Mouse (Mus musculus): ENCODE data around the gene Clasp2. TPM values are rescaled to one million over a fixed set of nuclear protein-coding genes. Genes with fewer than 3 reads are reported as not detected.

Clasp2 gene
- polyA plus RNA-seq, 1 experiment from 2014 or later, result 123 TPM

DNA sequence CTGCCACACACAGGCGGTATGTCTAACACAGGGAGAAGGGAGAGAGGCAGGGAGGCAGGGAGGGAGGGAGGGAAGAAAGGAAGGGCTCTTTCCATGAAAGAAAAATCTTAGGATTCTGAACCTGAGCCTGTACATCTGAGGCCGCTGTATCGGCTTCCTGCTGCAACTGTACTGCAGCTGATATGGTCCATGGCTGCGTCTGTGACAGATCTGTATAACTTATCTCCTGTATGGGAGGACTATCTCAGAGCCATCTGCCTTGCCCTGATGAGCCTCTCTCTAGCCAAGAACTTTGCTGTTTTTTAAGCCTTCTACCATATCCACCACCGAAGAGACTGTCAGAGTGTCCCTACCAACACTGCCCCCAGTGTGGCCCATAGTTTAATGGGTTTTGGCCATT is 174.5 kb downstream of the Clasp2 start:
- Histone ChIP-seq H3K4me2 (replicated peaks) (no peak overlapping the region), H3K27me3 (no peaks in the 10 kb centered on the region), H3K4me1 (no peaks in the 10 kb centered on the region), H3K27ac (replicated peaks) (no peak overlapping the region), H3K4me3 (no peak overlapping the region), H3K9me3 (no peaks in the 10 kb centered on the region), H3K36me3 (peaks cover 76% of the 10 kb centered on the region), H3K9ac (replicated peaks) (no peak overlapping the region)
- 94% methylated on average over 5 of the region's 5 CpGs for WGBS
- ATAC-seq (replicated peaks), result no peak

DNA sequence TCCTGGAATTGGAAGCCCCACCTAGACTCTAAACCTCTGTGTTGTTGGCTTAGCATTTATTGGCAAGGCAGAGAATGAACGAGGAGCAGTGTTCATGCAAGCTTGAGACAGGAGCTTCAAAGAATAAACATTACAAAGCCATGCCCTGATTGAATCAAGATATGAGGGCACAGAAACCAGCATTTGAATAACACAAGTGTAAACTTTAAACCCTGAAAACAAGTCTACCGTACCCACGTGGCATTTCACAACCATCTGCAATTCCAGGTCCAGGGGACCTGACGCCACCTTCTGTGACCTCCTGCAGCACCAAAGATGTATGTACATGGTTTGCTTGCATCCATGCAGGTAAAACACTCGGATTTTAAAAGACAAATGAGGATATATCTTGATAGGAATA is 181.4 kb downstream of the Clasp2 start:
- peaks cover 58% of the 10 kb centered on the region for H3K36me3 ChIP-seq
- no peak overlapping the region for H3K4me2 ChIP-seq (replicated peaks)
- no peak for ATAC-seq (replicated peaks)
- 92% methylated on average over 5 of the region's 5 CpGs for WGBS
- H3K4me1 ChIP-seq, result no peaks in the 10 kb centered on the region
- H3K27ac ChIP-seq (replicated peaks), result no peak overlapping the region
- no peak overlapping the region for H3K4me3 ChIP-seq
- H3K27me3 ChIP-seq, result no peaks in the 10 kb centered on the region
- H3K9me3 ChIP-seq, result no peaks in the 10 kb centered on the region
- no peak overlapping the region for H3K9ac ChIP-seq (replicated peaks)

DNA sequence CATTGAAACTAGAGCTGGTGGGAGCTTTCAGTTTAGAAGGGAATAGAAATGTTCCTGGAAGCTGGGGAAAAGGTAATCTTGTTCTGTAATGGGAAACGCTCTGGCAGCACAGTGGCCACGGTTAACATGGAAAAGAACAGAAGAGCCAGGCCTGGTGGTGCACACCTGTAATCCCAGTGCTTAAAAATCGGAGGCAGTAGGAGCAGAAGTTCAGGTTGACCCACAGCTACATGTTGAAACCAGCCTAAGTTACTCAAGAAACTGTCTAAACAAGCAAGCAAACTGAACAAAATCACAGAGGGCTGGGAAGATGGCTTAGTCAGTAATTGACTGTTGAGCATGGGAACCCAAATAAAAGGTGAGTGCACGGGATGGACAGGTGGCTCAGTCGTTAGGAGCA is 183.6 kb downstream of the Clasp2 start:
- H3K4me2 ChIP-seq (replicated peaks), result no peak overlapping the region
- no peak for ATAC-seq (replicated peaks)
- no peaks in the 10 kb centered on the region for H3K4me1 ChIP-seq
- H3K27me3 ChIP-seq, result no peaks in the 10 kb centered on the region
- no peaks in the 10 kb centered on the region for H3K9me3 ChIP-seq
- peaks cover 43% of the 10 kb centered on the region for H3K36me3 ChIP-seq
- H3K4me3 ChIP-seq, result no peak overlapping the region
- WGBS, result 88% methylated on average over 5 of the region's 5 CpGs
- H3K9ac ChIP-seq (replicated peaks), result no peak overlapping the region
- H3K27ac ChIP-seq (replicated peaks), result no peak overlapping the region

DNA sequence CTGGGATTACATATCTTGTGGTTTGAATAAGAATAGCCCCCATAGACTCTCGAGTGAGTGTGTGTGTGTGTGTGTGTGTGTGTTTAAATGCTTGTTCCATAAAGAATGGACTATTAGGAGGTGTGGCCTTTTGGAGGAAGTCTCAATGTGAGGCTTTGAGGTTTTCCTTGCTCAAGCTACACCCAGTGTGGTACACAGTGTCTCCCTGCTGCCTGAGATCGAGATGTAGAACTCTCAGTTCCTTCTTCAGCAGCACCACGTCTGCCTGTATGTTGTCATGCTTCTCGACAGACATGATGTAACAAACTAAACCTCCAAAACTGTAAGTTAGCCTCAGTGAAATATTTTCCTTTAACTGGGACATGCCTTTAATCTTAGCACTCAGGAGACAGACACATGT is 187.3 kb downstream of the Clasp2 start:
- Histone ChIP-seq H3K4me3 (no peak overlapping the region), H3K9me3 (no peaks in the 10 kb centered on the region), H3K36me3 (peaks cover 13% of the 10 kb centered on the region), H3K4me2 (replicated peaks) (no peak overlapping the region), H3K27ac (replicated peaks) (no peak overlapping the region), H3K9ac (replicated peaks) (no peak overlapping the region), H3K27me3 (no peaks in the 10 kb centered on the region), H3K4me1 (peaks cover 24% of the 10 kb centered on the region)
- ATAC-seq (replicated peaks), result no peak
- 87% methylated on average over 4 of the region's 4 CpGs for WGBS

DNA sequence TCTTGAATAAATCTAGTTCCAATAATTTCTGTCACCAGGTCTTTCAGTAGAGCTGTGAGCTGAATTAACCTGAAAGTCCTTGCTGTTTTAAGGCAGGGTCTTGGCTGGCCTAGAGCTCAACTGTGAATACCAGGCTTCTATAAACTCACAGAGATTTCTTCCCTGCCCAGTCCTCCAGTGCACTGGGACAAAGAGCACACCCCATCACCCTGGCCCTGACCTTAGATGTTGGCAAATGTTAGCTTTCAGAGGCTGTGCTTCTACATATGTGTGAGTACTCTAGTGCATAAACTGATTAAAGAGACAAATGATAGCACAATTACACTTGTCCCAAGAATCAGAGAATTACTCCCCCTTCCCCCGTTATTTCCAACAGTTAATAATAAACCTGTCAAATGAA is 188.4 kb downstream of the Clasp2 start:
- H3K27me3 ChIP-seq, result no peaks in the 10 kb centered on the region
- peaks cover 31% of the 10 kb centered on the region for H3K4me1 ChIP-seq
- no peak overlapping the region for H3K27ac ChIP-seq (replicated peaks)
- no peak overlapping the region for H3K4me3 ChIP-seq
- no peak for ATAC-seq (replicated peaks)
- H3K36me3 ChIP-seq, result peaks cover 3% of the 10 kb centered on the region
- 82% methylated on average over 1 of the region's 1 CpGs for WGBS
- H3K4me2 ChIP-seq (replicated peaks), result no peak overlapping the region
- no peaks in the 10 kb centered on the region for H3K9me3 ChIP-seq
- no peak overlapping the region for H3K9ac ChIP-seq (replicated peaks)

DNA sequence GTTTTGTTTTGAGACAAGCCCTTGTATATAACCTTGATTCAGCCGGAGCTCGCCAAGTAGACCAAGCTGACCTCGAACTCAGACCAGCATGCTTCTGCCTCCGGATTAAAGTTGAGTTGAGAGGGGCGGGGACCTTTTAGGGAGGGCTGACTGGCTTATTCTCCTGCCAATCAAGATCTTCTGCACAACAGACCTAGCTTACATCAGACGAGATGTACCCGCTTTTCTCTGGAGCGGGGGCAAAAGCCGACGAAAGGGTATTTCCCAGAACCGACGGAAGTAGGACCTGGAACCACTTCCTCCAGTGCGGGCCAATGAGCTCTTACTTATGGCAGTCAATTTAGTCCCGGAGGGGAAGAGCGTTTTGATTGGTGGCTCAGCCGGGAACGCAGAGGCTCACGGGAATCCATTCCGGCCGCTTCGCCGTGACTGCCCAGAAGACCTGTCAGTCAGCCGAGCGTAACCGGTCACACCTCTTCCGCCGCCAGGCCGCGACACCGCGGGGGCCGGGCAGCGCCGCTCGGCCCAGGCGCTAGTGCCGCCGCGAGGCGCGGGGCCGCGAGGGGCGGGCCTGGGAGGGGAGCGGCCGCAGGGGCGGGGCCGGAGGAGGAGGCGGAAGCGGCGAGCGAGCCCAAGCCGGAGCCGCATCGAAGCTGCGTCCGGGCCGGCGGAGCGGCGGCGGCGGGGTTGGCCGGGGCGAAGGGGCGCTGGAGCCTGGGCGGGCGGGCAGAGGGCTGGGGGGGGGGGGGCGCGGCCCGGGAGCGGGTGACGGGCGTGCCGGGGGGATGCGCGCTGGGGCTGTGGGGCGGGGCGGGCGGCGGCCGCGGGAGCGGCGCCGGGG is 189.5 kb downstream of the Clasp2 start, which contains the start of gene Ubp1:
Gene Ubp1, plus strand, starts transcription at position 401 of the 841 bp plus-strand sequence.
- peak within 1 kb of the TSS; percentile 84 for H3K9ac ChIP-seq (replicated peaks)
- WGBS, result under 1% methylated on average over 48 of the region's 86 CpGs
- H3K36me3 ChIP-seq, result no peaks in the 10 kb centered on the region
- H3K4me3 ChIP-seq, result peak within 1 kb of the TSS; percentile 99
- peak; percentile 98 for ATAC-seq (replicated peaks)
- no peaks in the 10 kb centered on the region for H3K9me3 ChIP-seq
- no peaks in the 10 kb centered on the region for H3K27me3 ChIP-seq
- H3K4me2 ChIP-seq (replicated peaks), result peak within 1 kb of the TSS; percentile 93
- H3K4me1 ChIP-seq, result peaks cover 42% of the 10 kb centered on the region
- peak within 1 kb of the TSS; percentile 90 for H3K27ac ChIP-seq (replicated peaks)

DNA sequence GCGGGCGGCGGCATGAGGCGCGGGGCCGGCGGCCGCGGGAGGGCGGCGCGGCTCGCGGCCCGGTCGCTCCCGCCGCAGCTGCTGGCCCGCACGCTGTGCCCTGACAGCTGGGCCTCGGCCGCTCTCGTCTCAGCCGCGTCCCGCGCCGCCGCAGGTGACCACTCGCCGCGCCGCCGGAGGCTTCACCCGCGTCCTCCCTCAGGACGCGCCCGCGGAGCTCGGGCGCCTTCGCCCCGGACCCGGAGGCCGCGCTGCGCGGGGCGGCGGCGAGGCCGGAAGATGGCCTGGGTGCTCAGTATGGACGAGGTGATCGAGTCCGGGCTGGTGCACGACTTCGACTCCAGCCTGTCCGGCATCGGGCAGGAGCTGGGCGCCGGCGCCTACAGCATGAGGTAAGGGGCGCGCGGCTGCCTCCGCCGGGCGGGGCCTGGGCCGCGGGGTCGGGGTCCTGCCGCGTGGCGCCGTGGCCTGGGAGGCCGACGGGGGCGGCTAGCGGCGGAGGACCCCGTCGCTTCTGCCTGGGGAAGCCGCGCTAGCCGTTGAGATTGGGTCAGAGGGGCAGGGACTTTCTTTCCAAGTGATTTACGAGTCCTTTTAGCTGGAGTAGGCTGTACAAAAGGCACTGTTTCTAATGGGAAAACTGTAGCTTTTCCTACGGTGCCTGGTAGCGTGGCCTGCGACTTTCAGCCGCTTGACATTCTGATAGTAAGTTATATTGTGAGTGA is 190.3 kb downstream of the Clasp2 start:
- ATAC-seq (replicated peaks), result no peak; the same call in 1 of the 2 replicates

DNA sequence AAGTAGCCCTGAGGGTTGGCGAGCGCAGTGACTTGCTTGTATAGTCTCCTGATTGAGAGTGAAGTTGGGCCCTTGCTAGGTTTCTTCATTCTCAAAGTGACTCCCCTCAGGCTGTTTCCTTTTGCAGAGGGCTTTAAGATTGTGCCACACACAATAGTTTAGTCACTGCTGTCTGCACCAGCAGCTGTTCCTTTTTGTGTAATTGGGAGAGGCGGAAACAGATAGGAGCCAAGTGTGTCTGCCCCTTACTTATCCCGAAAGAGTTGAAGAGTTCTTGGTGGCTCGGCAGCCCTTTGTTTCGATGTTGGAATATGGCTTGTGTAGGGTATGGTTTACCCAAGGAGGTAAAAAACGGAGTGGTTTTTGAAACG is 190.8 kb downstream of the Clasp2 start:
- no peak for ATAC-seq (replicated peaks)
- peak overlapping the region; percentile 90 for H3K27ac ChIP-seq (replicated peaks)
- peak overlapping the region; percentile 84 for H3K9ac ChIP-seq (replicated peaks)
- peak overlapping the region; percentile 93 for H3K4me2 ChIP-seq (replicated peaks)
- H3K9me3 ChIP-seq, result no peaks in the 10 kb centered on the region
- H3K4me1 ChIP-seq, result peaks cover 44% of the 10 kb centered on the region
- H3K4me3 ChIP-seq, result peak overlapping the region; percentile 99
- no peaks in the 10 kb centered on the region for H3K36me3 ChIP-seq
- under 1% methylated on average over 8 of the region's 8 CpGs for WGBS
- H3K27me3 ChIP-seq, result no peaks in the 10 kb centered on the region

More for the DNA sequence above, 190.3 kb downstream of the Clasp2 start:
- H3K36me3 ChIP-seq, result no peaks in the 10 kb centered on the region
- peak overlapping the region; percentile 84 for H3K9ac ChIP-seq (replicated peaks)
- no peaks in the 10 kb centered on the region for H3K9me3 ChIP-seq
- peak overlapping the region; percentile 93 for H3K4me2 ChIP-seq (replicated peaks)
- under 1% methylated on average over 70 of the region's 91 CpGs for WGBS
- H3K27ac ChIP-seq (replicated peaks), result peak overlapping the region; percentile 90
- H3K4me1 ChIP-seq, result peaks cover 44% of the 10 kb centered on the region
- H3K27me3 ChIP-seq, result no peaks in the 10 kb centered on the region
- peak overlapping the region; percentile 99 for H3K4me3 ChIP-seq

DNA sequence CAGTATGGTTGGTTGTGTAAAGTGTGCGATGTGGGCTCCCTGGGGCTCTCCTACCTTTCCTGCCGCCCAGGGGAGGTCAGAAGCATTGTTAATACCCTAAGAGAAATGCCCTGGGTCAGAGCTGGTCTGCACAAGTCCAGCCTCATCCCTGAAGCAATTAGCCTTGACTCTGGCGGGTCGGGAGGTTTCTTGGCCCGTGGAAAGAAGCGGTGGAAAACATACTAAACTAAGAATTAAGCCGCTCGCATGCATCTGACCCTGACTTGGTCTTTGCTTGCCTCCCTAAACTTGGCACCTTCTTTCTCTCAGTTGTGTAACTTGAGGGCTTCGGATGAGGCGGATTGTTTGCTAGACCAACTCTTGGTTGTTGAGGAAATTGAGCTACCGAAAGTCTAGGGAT is 191.2 kb downstream of the Clasp2 start:
- Histone ChIP-seq H3K9me3 (no peaks in the 10 kb centered on the region), H3K36me3 (no peaks in the 10 kb centered on the region), H3K4me3 (peak overlapping the region; percentile 99), H3K27ac (replicated peaks) (no peak overlapping the region), H3K4me2 (replicated peaks) (peak overlapping the region; percentile 93), H3K4me1 (peaks cover 44% of the 10 kb centered on the region), H3K9ac (replicated peaks) (peak overlapping the region; percentile 84), H3K27me3 (no peaks in the 10 kb centered on the region)
- no peak for ATAC-seq (replicated peaks)
- WGBS, result 30% methylated on average over 11 of the region's 11 CpGs

DNA sequence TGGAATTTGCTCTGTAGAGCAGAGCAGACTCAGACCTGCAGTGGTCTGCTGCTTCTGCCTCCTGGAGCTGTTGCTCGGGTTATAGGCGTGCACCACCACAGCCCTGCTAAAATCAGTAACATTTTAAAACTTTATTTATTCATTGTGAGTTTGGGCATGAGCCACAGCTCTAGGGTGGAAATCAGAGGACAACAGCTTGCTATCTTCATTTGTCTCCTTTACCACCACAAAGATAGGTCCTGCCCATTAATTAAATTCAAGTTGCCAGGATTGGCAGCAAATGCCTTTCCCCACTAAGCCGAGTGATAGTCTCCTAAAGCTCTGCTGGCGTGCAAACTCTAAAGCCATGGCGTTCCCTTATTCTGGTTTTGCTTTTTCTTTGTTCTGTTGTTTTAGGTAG is 194.4 kb downstream of the Clasp2 start:
- Histone ChIP-seq H3K9me3 (no peaks in the 10 kb centered on the region), H3K36me3 (no peaks in the 10 kb centered on the region), H3K27ac (replicated peaks) (no peak overlapping the region), H3K27me3 (no peaks in the 10 kb centered on the region), H3K4me1 (peaks cover 51% of the 10 kb centered on the region), H3K4me3 (no peak overlapping the region), H3K4me2 (replicated peaks) (no peak overlapping the region), H3K9ac (replicated peaks) (no peak overlapping the region)
- no peak for ATAC-seq (replicated peaks)
- 69% methylated on average over 5 of the region's 5 CpGs for WGBS

DNA sequence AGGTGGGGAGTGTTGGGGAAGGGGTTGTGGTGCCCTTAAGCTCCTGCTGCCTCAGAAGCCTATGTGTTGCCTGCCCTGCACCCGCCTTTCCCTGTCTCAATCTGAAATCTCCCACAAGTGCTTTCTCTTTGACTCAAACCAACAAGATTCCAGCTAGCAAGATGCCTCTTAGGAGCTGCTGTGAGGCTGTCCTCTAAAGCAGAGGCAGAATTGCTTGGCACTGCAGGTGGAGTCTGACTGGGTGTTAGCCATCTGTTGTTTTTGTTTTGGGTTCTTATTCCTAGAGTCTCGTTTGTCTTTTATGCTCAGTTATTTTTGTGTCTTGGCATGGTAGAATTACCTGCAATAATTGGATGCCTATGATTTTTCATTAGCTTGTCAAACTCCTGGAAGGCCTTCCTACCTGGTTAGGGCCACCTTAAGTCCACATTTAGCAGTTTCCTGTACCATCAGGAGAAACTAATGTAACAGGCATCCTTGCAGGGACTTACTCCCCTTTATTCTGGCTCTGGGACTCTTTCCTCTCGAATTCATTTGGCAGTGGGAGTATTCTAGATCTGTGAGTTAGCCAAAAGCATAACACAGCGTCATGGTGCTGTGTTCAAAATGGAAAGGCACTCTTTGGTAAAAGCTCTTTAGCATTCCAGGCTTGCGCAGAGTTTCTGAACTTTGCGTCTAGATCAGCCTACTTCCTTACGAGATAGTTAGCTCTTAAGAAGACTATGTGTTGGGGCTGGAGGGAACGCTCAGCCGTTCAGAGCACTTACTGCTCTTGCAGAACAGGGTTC is 198.0 kb downstream of the Clasp2 start:
- Histone ChIP-seq H3K27ac (replicated peaks) (peak overlapping the region; percentile 20; the same call in 1 of the 2 replicates), H3K9ac (replicated peaks) (0 out of 2 replicates have a peak overlapping the region, but pooled peaks have one; percentile 5), H3K4me3 (no peak overlapping the region), H3K4me1 (peaks cover 27% of the 10 kb centered on the region), H3K27me3 (no peaks in the 10 kb centered on the region), H3K4me2 (replicated peaks) (no peak overlapping the region), H3K9me3 (no peaks in the 10 kb centered on the region), H3K36me3 (no peaks in the 10 kb centered on the region)
- WGBS, result 67% methylated on average over 9 of the region's 9 CpGs
- ATAC-seq (replicated peaks), result no peak

Measured in forebrain, embryonic 15.5 days (tissue).